Mouse (Mus musculus) C2C12 (cell line): ENCODE results near the gene Emg1.

ENCODE experiments used
- CTCF ChIP-seq: IDR thresholded peaks from one replicate; pipeline ENCODE4 v1.5.1; 2011; ENCODE audit not compliant: control insufficient read depth, insufficient read depth, insufficient read length
- USF1 ChIP-seq: IDR thresholded peaks from one replicate; pipeline ENCODE4 v1.6.1; 2011; ENCODE audit warnings: low read depth, mild to moderate bottlenecking, control low read depth, moderate library complexity

DNA sequence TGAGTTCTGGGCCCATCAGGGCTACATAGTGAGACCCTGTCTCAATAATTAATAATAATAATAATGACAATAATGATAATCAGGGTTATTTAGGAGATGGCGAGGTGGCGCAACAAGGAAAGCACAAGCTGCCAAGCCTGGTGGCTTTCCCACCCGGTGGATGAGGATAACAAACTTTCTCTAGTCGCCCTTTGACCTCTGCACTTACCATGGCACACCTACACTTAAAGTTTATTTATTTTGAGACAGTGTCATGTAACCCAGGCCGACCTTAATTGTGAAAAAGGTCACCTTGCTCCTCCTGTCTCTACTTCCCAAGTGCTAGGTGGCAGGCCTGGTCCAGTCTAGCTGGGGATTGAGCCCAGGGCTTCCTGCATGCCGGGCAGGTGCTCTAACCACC lies 13.2 kb downstream of the Emg1 start:
- TF ChIP-seq CTCF (no peak), USF1 (no peak)
